Mouse (Mus musculus): ENCODE measurements around the gene Tubb4b. TPM values are rescaled to one million over a fixed set of nuclear protein-coding genes. Genes with fewer than 3 reads are reported as not detected.

The Tubb4b gene
- total RNA-seq, 2 experiments from 2014 or later = 358 to 360 TPM

- no peak for DNase-seq (ENCODE audit: low spot score in 2 of 2)
These were observed 1.4 kb upstream of the Tubb4b start for GRCm38 (mm10) chr2:25225811-25226379.

GRCm38 (mm10) chr2:25224766-25225752 is 557 bp upstream of the Tubb4b start:
- peak; percentile 95 to 98 for DNase-seq (ENCODE audit: low spot score in 2 of 2)

GRCm38 (mm10) chr2:25223681-25224491 is 616 bp downstream of the Tubb4b start:
- DNase-seq (ENCODE audit: low spot score in 2 of 2) = peak; percentile 74 to 77

- no peak for DNase-seq (ENCODE audit: low spot score in 2 of 2)
These were observed 3.1 kb downstream of the Tubb4b start for GRCm38 (mm10) chr2:25221331-25221772.

- no peak for DNase-seq (ENCODE audit: low spot score in 2 of 2)
These were observed 6.1 kb downstream of the Tubb4b start, which contains the start of gene Fam166a for GRCm38 (mm10) chr2:25218445-25218844. Gene Fam166a, plus strand, starts transcription at chr2:25218745.

- no peak for DNase-seq (ENCODE audit: low spot score in 2 of 2)
These were observed 6.8 kb downstream of the Tubb4b start for GRCm38 (mm10) chr2:25217666-25218065.

GRCm38 (mm10) chr2:25214444-25214843 is 10.1 kb downstream of the Tubb4b start, which contains the start of gene Stpg3:
Gene Stpg3, minus strand, starts transcription at chr2:25214637.
- DNase-seq (ENCODE audit: low spot score in 2 of 2) = no peak

- DNase-seq (ENCODE audit: low spot score in 2 of 2) = no peak
These were observed 11.1 kb downstream of the Tubb4b start for GRCm38 (mm10) chr2:25213266-25213865.

GRCm38 (mm10) chr2:25211121-25211670 is 13.3 kb downstream of the Tubb4b start, which contains the start of gene Nelfb:
Gene Nelfb, minus strand, starts transcription at chr2:25211489.
- peak; percentile 76 to 88 for DNase-seq (ENCODE audit: low spot score in 2 of 2)

GRCm38 (mm10) chr2:25210686-25211085 is 13.8 kb downstream of the Tubb4b start:
- DNase-seq (ENCODE audit: low spot score in 2 of 2) = peak in 1 of 2 experiments; percentile 26

- DNase-seq (ENCODE audit: low spot score in 2 of 2) = no peak
These were observed 16.9 kb downstream of the Tubb4b start for GRCm38 (mm10) chr2:25207593-25207992.

- DNase-seq (ENCODE audit: low spot score in 2 of 2) = no peak
These were observed 20.8 kb downstream of the Tubb4b start for GRCm38 (mm10) chr2:25203631-25204214.

- no peak for DNase-seq (ENCODE audit: low spot score in 2 of 2)
These were observed 23.9 kb downstream of the Tubb4b start for GRCm38 (mm10) chr2:25200631-25201030.

- no peak for DNase-seq (ENCODE audit: low spot score in 2 of 2)
These were observed 26.6 kb downstream of the Tubb4b start for GRCm38 (mm10) chr2:25197946-25198345.

- DNase-seq (ENCODE audit: low spot score in 2 of 2) = no peak
These were observed 27.3 kb downstream of the Tubb4b start for GRCm38 (mm10) chr2:25197191-25197590.

- DNase-seq (ENCODE audit: low spot score in 2 of 2) = no peak
These were observed 28.1 kb downstream of the Tubb4b start, which contains the start of gene Tor4a for GRCm38 (mm10) chr2:25196172-25196954. Gene Tor4a, minus strand, starts transcription at chr2:25196886.

- no peak for DNase-seq (ENCODE audit: low spot score in 2 of 2)
These were observed 29.0 kb downstream of the Tubb4b start for GRCm38 (mm10) chr2:25195211-25196156.
